Mouse (Mus musculus): Measurements from ENCODE around the gene Wdr89.
"Not testable (repeated sequence)": the region's sequence is repeated elsewhere in the genome, so short reads cannot be mapped to it uniquely, and the experiment has no call there.

GRCm38 (mm10) chr12:75712905-75713304 lies 43.6 kb upstream of the Wdr89 start:
- TF ChIP-seq CTCF (IDR thresholded peaks at IDR 0.05; ENCODE audit: low read depth, low read length); GATA2 (IDR thresholded peaks at IDR 0.05; ENCODE audit: borderline replicate concordance, low read depth, low read length); GATA1 (IDR thresholded peaks at IDR 0.05; ENCODE audit: borderline replicate concordance, low read length): not testable (repeated sequence)
